Mouse (Mus musculus) MEL (cell line): ENCODE measurements at regions not wholly inside any gene's neighbourhood (a gene's known extent, or its start where the extent isn't known, plus 50 kb on each side); places are given as distances from the start of the nearest gene placed in this dataset.

Experiments
- DNase-seq: peaks from one replicate; pipeline ENCODE4 v3.0.0; 2011; ENCODE audit warnings: low read depth, low spot score
- H3K27ac ChIP-seq: 2 replicates; pipeline ENCODE4 v1.5.1; 2012; ENCODE audit warnings: low read depth, mild to moderate bottlenecking, control low read depth, low read length, moderate library complexity; ENCODE audit not compliant: control insufficient read depth
- H3K27me3 ChIP-seq, 2 experiments: fragments of 150-350 bp in 1 of 2; sonication (generic) in 1 of 2; 2 replicates each; pipeline ENCODE4 v1.6.1; 2012; ENCODE audit warnings: low read length in 2 of 2, mild to moderate bottlenecking in 2 of 2, improper control_type of control experiment in 1 of 2, moderate library complexity in 1 of 2; ENCODE audit not compliant: insufficient read depth in 2 of 2, control insufficient read depth in 1 of 2
- H3K36me3 ChIP-seq, 2 experiments: 2 replicates each; pipeline ENCODE4 v1.6.1; 2012 to 2014; ENCODE audit warnings: low read length in 2 of 2, improper control_type of control experiment in 1 of 2, inconsistent platforms in 1 of 2, mild to moderate bottlenecking in 1 of 2; ENCODE audit not compliant: insufficient read depth in 2 of 2, control insufficient read depth in 1 of 2
- H3K4me1 ChIP-seq, 2 experiments: fragments of 150-350 bp in 1 of 2; sonication (generic) in 1 of 2; 2 replicates each; pipeline ENCODE4 v1.6.1; 2012; ENCODE audit warnings: low read length in 2 of 2, improper control_type of control experiment in 1 of 2, mild to moderate bottlenecking in 1 of 2; ENCODE audit not compliant: insufficient read depth in 2 of 2, control insufficient read depth in 1 of 2
- H3K4me3 ChIP-seq, 2 experiments: fragments of 150-350 bp in 1 of 2; sonication (generic) in 1 of 2; 2 replicates each; pipeline ENCODE4 v1.5.1; 2012; ENCODE audit warnings: low read depth in 2 of 2, low read length in 2 of 2, mild to moderate bottlenecking in 2 of 2, moderate library complexity in 2 of 2, control low read depth in 1 of 2, improper control_type of control experiment in 1 of 2; ENCODE audit not compliant: control insufficient read depth in 1 of 2, insufficient read depth in 1 of 2
- H3K79me2 ChIP-seq: 2 replicates; pipeline ENCODE4 v1.6.1; 2012; ENCODE audit warnings: mild to moderate bottlenecking, low read length, moderate library complexity; ENCODE audit not compliant: control insufficient read depth, poor library complexity, insufficient read depth
- H3K9ac ChIP-seq: 2 replicates; pipeline ENCODE4 v1.6.1; 2012; ENCODE audit warnings: low read depth, mild to moderate bottlenecking, control low read depth, low read length, moderate library complexity; ENCODE audit not compliant: control insufficient read depth, poor library complexity, severe bottlenecking
- H3K9me3 ChIP-seq: fragments of 150-350 bp; sonication (generic); replicated peaks from 2 replicates; pipeline ENCODE4 v1.6.1; 2012; ENCODE audit warnings: mild to moderate bottlenecking, low read length, improper control_type of control experiment, moderate library complexity; ENCODE audit not compliant: insufficient read depth
- BHLHE40 ChIP-seq: IDR thresholded peaks from 2 replicates; pipeline ENCODE4 v1.6.1; 2012; ENCODE audit warnings: low read depth, mild to moderate bottlenecking, inconsistent platforms, low read length, improper control_type of control experiment, borderline replicate concordance
- CTCF ChIP-seq, 3 experiments: IDR thresholded peaks in 2 of 3; conservative IDR thresholded peaks in 1 of 3; 2 replicates each; pipeline ENCODE4 v1.5.1; 2011 to 2012; ENCODE audit warnings: low read length in 3 of 3, low read depth in 2 of 3, mild to moderate bottlenecking in 2 of 3, improper control_type of control experiment in 1 of 3, inconsistent platforms in 1 of 3, mixed read lengths in 1 of 3, moderate library complexity in 1 of 3; ENCODE audit not compliant: control insufficient read depth in 1 of 3, insufficient read depth in 1 of 3, poor library complexity in 1 of 3, severe bottlenecking in 1 of 3
- EP300 ChIP-seq, 2 experiments: IDR thresholded peaks; 2 replicates each; pipeline ENCODE4 v1.6.1; 2011; ENCODE audit warnings: improper control_type of control experiment in 2 of 2, low read length in 2 of 2, low read depth in 1 of 2, mild to moderate bottlenecking in 1 of 2
- HCFC1 ChIP-seq: IDR thresholded peaks from 2 replicates; pipeline ENCODE4 v1.6.1; 2012; ENCODE audit warnings: low read depth, mild to moderate bottlenecking, inconsistent platforms, low read length, improper control_type of control experiment, moderate library complexity
- MAZ ChIP-seq: IDR thresholded peaks from 2 replicates; pipeline ENCODE4 v1.6.1; 2012; ENCODE audit warnings: low read depth, mild to moderate bottlenecking, inconsistent platforms, low read length, improper control_type of control experiment
- MXI1 ChIP-seq: IDR thresholded peaks from 2 replicates; pipeline ENCODE4 v1.6.1; 2011; ENCODE audit warnings: mild to moderate bottlenecking, low read depth, low read length, improper control_type of control experiment
- MYC ChIP-seq: IDR thresholded peaks from 2 replicates; pipeline ENCODE4 v1.6.1; 2011; ENCODE audit warnings: low read depth, mild to moderate bottlenecking, low read length, improper control_type of control experiment, moderate library complexity
- NRF1 ChIP-seq: IDR thresholded peaks from 2 replicates; pipeline ENCODE4 v1.6.1; 2014; ENCODE audit warnings: low read depth, mild to moderate bottlenecking, inconsistent platforms, low read length, improper control_type of control experiment, moderate library complexity; ENCODE audit not compliant: poor library complexity, insufficient read depth, severe bottlenecking
- POLR2A ChIP-seq, 2 experiments: IDR thresholded peaks; 2 replicates each; pipeline ENCODE4 v1.6.1; 2011 to 2012; ENCODE audit warnings: low read length in 2 of 2, mild to moderate bottlenecking in 2 of 2, control low read depth in 1 of 2, improper control_type of control experiment in 1 of 2, low read depth in 1 of 2, moderate library complexity in 1 of 2; ENCODE audit not compliant: control insufficient read depth in 1 of 2, insufficient read depth in 1 of 2, poor library complexity in 1 of 2
- RAD21 ChIP-seq: IDR thresholded peaks from 2 replicates; pipeline ENCODE4 v1.6.1; 2011; ENCODE audit warnings: mild to moderate bottlenecking, low read depth, low read length, improper control_type of control experiment
- RCOR1 ChIP-seq: IDR thresholded peaks from 2 replicates; pipeline ENCODE4 v1.6.1; 2012; ENCODE audit warnings: low read depth, mild to moderate bottlenecking, inconsistent platforms, low read length, improper control_type of control experiment
- SIN3A ChIP-seq: IDR thresholded peaks from 2 replicates; pipeline ENCODE4 v1.6.1; 2012; ENCODE audit warnings: low read length, improper control_type of control experiment, inconsistent platforms
- TAL1 ChIP-seq: IDR thresholded peaks from 2 replicates; pipeline ENCODE4 v1.6.1; 2012; ENCODE audit warnings: mild to moderate bottlenecking, inconsistent platforms, low read length, moderate library complexity, mixed read lengths
- USF1 ChIP-seq: IDR thresholded peaks from 2 replicates; pipeline ENCODE4 v1.6.1; 2014; ENCODE audit warnings: low read depth, mild to moderate bottlenecking, inconsistent platforms, low read length, improper control_type of control experiment, moderate library complexity
- ZMIZ1 ChIP-seq: IDR thresholded peaks from 2 replicates; pipeline ENCODE4 v1.6.1; 2012; ENCODE audit warnings: low read depth, mild to moderate bottlenecking, inconsistent platforms, low read length, improper control_type of control experiment, moderate library complexity
- ZNF384 ChIP-seq: IDR thresholded peaks from 2 replicates; pipeline ENCODE4 v1.6.1; 2012; ENCODE audit warnings: low read depth, mild to moderate bottlenecking, inconsistent platforms, low read length, improper control_type of control experiment

DNA sequence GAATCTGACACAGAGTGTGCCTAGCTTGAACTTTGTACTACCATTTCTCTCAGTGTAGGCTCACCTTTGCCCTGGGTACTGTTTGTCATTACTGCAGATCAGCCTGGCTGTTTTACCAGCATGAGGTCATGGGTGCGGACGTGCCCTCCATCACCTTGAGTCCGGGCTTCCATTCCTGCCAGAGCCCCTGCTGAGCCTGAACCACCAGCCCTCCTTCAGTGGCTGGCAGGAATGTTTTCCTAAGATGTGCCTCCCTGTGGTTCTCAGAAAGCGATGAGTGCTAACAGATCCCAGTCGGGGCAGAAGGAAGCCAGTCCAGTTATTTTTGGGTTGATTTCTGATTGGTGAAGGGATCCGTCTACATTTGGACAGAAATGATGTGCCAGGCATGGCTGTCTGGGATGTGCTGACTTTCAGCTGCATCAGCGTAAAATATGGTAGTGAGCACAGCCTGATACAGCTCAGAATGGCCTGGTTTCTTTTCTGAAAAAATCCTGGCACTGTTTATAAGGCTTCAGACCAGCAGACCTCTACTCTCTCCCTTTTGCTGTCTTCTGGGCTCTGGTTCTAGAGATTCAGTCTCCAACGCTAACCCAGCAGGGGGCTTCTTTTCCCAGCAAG, 324.0 kb upstream of the Nfe2l3 start:
- Histone ChIP-seq H3K79me2 (no peaks in the 10 kb centered on the region), H3K9me3 (no peaks in the 10 kb centered on the region), H3K27ac (no peak overlapping the region), H3K36me3 (no peaks in the 10 kb centered on the region), H3K27me3 (no peaks in the 10 kb centered on the region), H3K4me3 (no peak overlapping the region), H3K4me1 (no peaks in the 10 kb centered on the region), H3K9ac (no peak overlapping the region)
- TF ChIP-seq SIN3A (no peak), EP300 (IDR thresholded peaks at IDR 0.05; ENCODE audit: low read depth in 1 of 2, low read length in 2 of 2) (no peak), POLR2A (IDR thresholded peaks at IDR 0.05; ENCODE audit: control insufficient read depth in 1 of 2, insufficient read depth in 1 of 2, low read depth in 1 of 2, low read length in 2 of 2, poor library complexity in 1 of 2) (no peak), TAL1 (no peak)
- DNase-seq = no peak

DNA sequence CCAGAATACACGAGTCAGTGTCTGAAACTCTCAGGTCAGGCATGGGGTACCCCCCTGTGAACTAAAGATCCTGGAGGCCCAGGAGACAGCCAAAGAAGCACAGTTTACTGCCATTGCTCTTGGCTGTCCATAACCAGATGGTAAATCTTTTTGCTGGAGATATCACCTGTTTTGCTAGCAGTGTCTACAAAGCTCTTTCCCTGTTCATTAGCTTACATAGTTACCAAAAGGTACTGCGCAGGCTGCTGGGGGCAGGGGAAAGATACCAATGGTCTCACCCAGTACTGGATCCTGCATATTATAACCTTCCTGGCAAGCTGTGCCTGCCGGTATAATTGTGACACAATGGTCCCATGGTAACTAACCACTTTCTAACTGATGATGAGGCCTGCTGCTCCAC, 321.9 kb upstream of the Nfe2l3 start:
- no peak overlapping the region for H3K27ac ChIP-seq
- TF ChIP-seq ZMIZ1 = no peak
- no peak for TF ChIP-seq POLR2A (IDR thresholded peaks at IDR 0.05; ENCODE audit: control insufficient read depth in 1 of 2, insufficient read depth in 1 of 2, low read depth in 1 of 2, low read length in 2 of 2, poor library complexity in 1 of 2)
- TF ChIP-seq ZNF384 = no peak
- no peak for TF ChIP-seq NRF1
- TF ChIP-seq MAZ = no peak
- TF ChIP-seq HCFC1 = no peak
- TF ChIP-seq USF1 = no peak
- no peak for TF ChIP-seq MYC
- TF ChIP-seq RCOR1 = no peak
- TF ChIP-seq BHLHE40 = no peak
- TF ChIP-seq MXI1 = no peak
- TF ChIP-seq EP300 (IDR thresholded peaks at IDR 0.05; ENCODE audit: low read depth in 1 of 2, low read length in 2 of 2) = no peak
- no peak for TF ChIP-seq CTCF (IDR thresholded peaks at IDR 0.05 in 2 of 3, conservative IDR thresholded peaks at IDR 0.05 in 1 of 3; ENCODE audit: control insufficient read depth in 1 of 3, insufficient read depth in 1 of 3, low read depth in 2 of 3, low read length in 3 of 3, poor library complexity in 1 of 3, severe bottlenecking in 1 of 3)
- TF ChIP-seq RAD21 = no peak
- no peaks in the 10 kb centered on the region for H3K27me3 ChIP-seq
- no peaks in the 10 kb centered on the region for H3K36me3 ChIP-seq
- no peaks in the 10 kb centered on the region for H3K9me3 ChIP-seq
- no peak overlapping the region for H3K4me3 ChIP-seq
- no peak for DNase-seq
- no peaks in the 10 kb centered on the region for H3K4me1 ChIP-seq
- H3K79me2 ChIP-seq = no peaks in the 10 kb centered on the region
- no peak overlapping the region for H3K9ac ChIP-seq
